Mouse (Mus musculus): ENCODE data around the gene Lpp. TPM values are rescaled to one million over a fixed set of nuclear protein-coding genes. Genes with fewer than 3 reads are reported as not detected.

The Lpp gene
- total RNA-seq, 2 experiments from 2014 or later: 32.5 to 60.6 TPM

DNA sequence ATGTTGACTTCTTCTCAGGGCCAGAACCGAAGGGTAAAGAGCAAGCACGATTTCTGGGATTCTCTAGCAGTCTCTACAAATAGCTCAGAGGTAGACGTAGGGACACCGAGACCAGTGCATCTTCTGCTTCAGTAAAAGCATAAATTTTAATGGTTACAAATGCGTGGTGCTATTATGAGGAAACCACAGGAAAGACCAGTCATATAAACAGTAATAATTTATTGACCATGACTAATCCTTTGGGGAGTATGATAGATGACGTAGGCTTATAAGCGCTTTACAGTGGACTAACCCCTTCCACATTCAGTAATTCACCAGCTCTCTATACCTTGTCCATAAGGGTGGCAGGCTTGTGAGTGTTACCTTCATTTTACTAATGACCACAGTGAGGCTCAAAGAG is 103.3 kb downstream of the Lpp start:
- no peak for DNase-seq (ENCODE audit: low spot score in 2 of 2)

DNA sequence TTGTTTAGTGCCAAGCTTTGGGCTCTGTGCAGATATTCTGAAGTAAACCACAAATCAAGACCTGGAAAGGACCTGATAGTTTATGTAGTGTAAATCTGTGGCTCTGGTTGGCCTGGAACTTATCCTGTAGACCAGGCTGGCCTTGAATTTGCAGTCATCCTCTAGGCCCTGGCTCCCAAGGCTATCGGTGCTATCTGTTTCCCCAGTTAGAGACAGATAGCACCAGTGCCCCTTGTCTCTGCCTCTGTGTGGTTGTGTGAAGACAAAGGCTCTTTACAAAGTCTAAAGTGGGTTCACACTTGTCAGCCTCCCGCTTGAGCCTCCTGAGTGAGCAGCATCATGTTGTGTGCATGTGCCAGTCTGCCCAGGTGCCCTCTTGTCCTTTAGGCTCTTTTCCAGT is 104.1 kb downstream of the Lpp start:
- no peak for DNase-seq (ENCODE audit: low spot score in 2 of 2)

DNA sequence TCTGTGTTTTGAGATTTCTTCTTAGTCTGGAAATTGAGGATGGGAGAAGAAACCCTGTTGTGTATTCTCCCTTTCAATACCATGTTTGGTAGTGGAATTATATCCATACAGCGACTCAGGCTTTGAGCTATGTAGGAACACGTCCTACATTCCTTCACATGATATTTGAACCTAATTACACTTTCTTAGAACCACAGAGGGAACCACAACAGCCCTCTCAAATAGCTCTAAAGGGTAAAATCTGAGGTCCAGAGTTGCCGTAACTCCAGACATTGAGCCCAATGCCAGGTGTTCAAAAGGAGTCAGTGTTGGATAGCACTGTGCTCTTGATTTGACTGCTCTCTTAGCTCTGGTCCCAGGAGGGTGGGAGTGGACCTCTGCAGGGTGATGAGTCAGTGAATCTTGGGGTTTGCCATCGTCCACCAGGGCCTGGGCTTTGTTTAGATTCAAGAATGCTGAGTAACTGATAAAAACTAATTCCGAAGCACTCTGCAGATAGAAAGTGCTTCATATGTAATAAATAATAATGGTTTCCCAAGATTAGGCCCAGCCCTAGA is 104.9 kb downstream of the Lpp start:
- DNase-seq (ENCODE audit: low spot score in 2 of 2): no peak

DNA sequence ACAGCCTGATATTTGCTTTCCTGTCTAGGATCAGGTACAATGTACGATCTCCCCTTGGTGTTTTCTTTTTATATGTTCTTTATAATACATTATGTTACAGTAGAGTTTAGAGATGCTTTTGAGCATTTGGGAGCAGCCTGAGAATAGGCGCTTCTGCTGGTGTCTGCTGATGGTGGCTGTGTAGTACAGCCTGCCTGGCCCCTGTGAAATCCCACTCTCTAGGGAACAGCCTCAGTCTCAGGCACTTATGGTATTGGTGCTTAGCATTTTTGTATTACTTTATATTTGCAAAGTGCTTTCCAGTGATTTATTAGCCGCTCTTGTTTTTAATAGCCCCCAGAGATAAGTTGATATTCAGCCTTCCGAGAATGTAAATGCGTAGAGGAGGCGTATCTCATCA is 107.9 kb downstream of the Lpp start:
- DNase-seq (ENCODE audit: low spot score in 2 of 2): no peak

DNA sequence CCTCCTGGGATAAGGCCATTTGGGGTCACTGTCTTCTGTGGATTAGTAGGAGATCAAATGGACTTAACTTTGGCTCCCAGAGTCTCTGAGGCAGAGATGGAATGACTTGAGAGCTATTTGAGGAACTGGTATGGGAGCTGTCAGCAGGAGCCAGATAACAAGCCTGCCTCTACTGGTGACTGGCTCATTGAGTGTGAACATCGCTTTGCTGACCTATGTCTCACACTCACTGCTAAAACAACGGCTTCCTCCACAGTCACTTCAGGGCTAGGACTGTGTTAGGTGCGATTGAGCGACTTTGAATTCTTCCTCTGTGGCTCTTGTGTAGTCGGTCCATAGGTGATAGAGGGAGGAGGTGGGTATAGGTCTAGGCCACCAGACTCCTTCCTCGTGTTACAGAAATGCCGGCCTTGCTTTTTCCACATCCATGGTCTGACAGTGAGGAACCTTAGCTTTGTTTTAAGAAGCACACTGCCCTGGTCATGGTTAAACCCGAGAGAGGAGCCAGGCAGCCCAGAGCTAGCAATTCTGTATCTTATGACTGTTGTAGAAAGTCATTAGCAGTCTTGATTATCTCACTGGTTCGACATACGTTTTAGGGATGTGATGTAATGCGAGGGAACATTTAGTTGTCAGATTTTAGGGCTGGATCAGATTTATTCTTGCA is 108.5 kb downstream of the Lpp start:
- no peak for DNase-seq (ENCODE audit: low spot score in 2 of 2)

DNA sequence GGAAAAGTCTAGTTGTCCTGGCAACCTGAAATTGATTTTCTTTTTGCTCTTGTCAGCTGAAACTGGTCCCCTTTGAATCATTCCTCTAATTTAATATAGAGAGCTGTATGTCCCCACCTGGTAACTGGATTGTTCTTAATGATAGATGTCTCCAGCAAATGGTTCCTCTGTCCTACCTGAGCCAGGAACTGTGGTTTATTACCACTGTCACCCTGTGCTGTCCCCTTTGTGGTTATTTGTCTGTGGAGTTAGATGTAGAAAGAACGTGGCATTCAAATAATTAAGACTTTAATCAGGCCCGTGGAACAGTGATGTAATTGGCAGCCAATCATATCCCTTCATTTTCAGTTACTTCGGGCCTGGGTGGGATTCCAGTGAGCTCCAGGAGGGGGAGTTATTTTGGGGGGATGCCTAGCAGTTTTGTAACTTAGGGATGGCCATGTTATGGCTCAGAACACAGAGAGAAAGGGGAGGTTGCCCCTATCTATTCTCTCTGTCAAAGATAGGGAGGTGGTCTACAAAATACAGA is 109.1 kb downstream of the Lpp start:
- DNase-seq (ENCODE audit: low spot score in 2 of 2): no peak

DNA sequence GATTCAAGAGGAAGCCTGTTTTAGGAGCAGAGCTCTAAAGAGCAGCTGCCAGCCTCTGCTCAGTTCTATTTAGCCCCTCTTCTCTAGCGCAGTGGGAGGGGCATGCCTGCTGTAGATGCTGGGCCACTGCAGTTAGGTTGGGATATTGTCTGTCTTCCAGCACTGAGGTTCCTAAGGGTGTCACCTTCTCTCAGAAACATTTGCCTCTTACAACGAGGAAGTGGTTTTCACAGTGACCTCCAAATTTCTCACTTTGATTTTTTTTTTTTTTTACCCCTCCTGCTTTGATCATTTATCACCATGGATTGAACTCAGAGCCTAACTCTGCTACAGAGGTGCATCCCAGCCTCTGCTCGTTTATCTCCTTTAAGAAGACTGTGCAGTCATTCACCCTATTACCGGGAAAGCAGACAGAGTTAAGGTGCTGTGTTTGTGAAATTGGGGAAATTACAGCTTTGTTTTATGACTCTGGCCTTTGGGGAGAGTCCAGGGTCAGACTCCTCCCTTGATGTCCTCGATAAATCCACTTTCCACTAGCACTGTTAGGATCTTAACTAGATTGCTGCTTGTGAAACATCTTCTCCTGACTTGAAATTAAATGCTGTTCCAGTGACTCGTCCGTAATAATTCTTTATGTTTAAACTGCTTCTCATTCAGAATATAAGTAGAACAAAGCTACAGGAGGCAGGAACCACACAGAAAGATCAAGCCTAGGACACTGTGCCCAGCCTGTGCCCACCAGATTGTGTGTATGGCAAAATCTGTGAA is 111.7 kb downstream of the Lpp start:
- no peak for DNase-seq (ENCODE audit: low spot score in 2 of 2)

DNA sequence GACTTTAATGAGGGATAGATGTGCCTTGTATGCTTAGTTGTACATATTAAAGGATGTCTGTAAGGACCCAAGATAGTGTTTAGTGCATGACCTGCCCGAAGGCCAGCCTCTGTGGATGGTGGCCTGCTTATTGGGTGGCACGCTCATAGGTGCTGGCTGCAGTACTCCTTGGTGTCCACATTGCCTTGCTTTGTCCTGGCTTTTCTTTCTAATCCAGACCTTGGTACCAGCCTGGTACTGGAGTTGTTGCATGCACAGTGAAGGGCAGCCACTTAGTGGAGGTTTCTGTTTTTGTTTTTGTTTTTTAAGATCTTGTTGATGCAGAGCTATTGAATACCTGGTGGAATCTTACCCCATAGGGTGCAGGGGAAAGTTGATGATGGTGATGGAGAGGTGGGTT is 112.9 kb downstream of the Lpp start:
- no peak for DNase-seq (ENCODE audit: low spot score in 2 of 2)

DNA sequence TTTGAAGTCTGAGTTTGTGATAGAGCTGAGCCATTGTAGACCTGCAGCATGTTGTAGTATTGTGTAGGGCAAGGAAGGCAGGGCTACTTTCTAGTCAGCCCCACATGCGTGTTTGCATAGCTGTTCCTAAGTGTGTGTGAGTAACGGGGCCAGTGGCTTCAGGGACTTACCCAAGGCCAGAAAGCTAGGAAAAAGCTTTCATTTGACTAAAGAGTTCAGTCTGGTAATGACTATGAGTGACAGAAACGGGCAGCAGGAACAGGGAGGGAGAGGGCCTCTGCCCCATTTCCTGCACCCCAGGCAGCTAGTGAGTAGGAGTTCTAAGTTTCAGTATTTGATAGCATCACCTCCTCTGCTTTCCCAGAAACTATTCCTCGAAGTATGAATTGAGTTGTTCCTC is 113.4 kb downstream of the Lpp start:
- no peak for DNase-seq (ENCODE audit: low spot score in 2 of 2)

DNA sequence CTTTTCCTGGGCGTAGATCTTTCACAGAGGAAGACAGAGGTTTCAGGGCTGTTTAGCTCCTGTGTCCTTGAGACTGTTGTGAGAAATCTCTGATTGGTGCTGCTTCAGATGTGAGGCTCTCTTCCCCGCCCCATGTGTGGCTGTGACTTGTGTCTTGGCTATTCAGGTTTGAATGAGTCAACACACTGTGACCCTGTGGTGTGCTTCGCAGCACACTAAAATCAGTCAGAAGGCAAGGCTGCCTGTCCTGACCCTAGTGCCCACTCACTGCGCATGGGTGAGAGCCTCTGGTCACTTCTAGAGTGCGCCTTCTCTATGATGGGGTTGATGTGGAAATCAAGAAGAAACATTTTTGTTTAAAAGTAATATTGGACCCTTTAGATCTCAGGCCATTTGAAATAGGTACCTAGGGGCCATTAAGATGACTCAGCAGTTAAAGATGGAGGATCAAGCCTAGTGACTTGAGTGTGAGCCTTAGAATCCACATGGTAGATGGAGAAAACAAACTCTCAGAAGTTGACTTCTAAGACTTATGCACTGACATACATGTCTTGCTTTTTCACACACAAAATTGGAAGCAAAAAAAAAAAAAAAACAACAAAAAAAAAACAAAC is 114.7 kb downstream of the Lpp start:
- DNase-seq (ENCODE audit: low spot score in 2 of 2): no peak

DNA sequence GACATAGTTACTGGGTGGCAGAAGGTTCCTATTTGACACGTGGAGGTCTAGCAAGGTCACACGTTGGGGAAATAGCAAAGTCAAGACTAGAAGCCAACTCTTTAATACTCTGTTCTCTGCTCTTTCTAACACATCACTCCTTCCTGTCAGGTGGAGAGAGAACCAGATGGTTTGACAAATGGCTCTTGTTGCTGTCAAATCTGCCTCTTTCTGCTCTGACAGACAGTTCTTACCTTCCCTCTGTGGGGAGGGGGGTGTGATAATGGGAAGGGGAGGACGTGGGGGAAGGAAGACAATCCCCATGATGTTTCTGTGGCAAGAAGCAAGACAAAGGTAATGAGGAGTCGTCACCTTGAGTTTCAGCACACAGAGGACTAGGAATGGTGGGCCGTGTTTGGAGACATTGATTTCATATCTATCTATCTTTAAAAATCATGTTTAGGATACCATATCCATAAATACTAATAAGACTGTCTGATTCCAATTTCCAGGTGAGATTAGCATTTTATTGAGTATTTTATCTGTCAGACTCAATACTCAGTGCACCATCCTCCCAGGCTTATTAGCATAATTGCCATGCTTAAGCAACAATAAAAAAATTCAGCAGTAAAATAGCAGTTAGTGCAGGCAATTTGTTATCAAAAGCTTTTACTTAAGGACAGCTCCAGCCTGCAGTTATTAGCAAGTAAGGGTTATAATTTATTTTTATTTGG is 115.9 kb downstream of the Lpp start:
- DNase-seq (ENCODE audit: low spot score in 2 of 2): no peak

DNA sequence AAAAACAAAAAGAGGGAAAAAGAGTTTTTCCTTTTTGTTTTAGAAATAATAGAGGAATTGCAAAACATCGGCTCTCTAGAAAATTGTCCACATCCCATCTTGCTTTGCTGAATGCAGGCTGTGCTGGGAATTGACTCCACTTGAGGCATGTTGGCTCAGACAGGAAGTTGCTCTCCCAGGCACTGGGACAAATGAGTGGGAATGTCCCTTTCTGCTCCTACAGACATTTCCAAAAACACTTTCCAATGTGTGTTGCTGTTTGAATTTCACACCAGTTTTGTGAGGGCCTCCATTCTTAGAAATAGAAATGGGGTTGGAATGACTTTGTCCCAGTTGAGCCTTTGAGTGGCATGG is 116.5 kb downstream of the Lpp start:
- DNase-seq (ENCODE audit: low spot score in 2 of 2): no peak

DNA sequence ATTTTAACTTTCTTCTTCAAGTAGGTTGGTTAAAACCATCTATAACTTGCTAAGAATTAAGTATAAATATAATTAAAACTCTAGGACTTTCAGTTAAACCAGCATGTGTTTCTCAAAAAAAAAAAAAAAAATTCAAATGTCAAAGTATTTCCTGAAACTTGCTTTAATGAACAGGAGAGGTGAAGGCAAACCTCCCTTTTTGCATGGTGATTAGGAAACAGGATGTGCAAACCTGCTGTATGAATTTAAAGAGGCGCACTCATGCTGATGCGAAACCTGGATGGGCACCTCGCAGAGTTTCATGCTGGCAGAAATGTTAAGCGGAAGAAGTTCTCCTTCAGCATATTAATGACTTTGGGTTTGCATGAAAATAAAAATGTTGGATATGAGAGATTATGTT is 119.9 kb downstream of the Lpp start:
- no peak for DNase-seq (ENCODE audit: low spot score in 2 of 2)

DNA sequence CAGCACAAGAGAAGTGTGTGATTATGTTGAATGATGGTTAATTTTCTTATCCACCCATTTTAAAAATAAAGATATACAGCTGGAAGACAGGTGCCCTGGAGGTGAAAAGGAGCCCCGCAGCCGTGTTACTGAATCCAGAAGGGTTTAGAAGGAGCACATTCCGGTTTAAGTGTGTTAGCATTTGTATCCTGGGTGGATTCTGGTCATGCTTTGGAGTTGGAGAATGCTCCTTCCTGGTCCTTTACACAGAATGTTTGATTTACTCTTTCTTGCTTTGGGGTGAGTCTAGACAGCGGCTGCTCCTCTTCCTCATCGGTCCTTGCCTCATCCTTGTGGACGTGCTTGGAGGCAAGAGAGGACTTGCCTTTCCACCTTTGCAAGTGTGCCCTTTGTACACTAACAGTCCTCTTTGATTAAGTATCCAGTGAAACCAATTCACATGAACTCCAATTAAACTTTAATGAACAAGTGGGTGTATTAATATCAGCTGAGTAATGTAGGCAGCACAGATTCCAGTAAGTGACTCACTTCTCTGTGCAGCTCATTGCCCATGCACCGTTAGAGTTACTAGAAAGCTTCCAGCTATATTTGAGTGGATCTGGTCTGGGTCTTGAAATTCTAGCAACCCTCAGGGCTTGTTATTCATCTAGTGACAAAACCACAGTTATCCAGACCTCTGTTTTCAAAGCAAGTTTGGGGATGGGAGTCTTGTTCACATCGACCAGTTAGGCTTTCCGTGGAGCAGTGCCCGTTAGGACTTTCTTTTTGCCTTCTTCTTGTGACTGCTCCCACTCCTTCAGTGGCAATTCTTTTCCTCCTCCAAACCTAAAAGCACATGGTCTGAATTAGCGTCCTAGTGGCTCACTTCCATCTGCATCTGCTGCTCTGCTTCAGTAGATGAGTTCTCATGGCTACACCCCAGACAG is 121.8 kb downstream of the Lpp start:
- no peak for DNase-seq (ENCODE audit: low spot score in 2 of 2)

DNA sequence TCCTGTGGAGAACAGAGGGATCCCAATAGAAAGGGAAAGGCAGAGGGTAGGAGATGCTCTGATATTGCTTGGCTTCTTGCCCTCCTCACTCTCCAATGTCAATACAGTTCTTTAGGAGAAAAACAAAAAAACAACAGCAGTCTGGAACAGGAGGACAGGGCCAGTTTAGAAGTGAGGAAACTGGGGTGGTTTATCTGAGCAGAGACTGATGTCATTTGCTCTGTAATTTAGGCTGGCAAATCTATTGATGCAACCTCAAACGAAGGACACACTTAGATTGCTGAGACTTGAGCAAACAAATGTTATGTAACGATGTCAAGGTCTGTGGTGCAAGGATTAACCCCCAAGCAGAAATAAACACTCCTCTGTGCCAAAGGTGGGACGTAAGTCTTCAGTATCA is 123.7 kb downstream of the Lpp start:
- DNase-seq (ENCODE audit: low spot score in 2 of 2): no peak

DNA sequence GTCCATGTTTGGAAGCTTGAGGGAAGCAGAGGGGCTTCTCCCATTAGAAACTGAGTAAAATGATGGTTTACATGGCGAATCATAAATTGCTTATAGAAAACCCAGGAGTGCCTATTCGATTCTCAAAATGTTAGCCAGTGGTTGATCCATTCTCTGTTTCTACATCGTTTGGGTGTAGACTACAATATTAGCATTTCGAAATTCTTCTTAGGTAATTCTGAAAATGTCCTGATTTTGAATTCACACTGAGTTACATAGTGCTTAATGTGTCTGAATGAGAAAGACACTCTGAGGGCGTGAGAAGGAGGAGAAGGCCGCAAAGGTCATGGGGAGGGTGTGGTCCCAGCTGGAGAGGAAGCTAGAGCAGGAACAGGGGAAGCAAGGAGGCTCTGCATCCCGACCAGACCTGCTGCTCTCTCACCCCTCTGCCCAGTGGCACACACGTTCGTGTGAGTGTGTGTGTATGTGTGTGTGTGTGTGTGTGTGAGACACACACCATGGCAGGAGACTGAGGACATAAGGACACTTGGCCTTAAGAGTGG is 124.3 kb downstream of the Lpp start:
- DNase-seq (ENCODE audit: low spot score in 2 of 2): no peak

DNA sequence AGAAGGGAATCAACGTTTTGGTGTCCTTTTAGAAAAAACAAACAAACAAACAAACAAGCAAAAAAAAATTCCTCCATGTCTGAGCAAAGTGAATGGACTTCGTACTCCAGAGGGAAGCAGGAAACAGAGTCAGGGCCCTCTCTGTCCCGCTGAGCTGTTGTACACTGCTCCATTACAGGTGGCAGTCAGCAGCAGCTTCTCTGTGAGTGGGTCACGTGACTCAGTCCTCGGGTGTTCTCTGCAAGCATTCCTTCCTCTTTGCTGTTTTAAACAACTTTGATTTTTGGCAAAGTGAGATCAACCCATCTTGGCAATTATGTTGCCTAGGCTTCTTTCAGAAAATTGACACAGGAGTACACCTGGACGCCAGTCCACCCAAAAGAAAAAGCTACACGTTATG is 125.5 kb downstream of the Lpp start:
- no peak for DNase-seq (ENCODE audit: low spot score in 2 of 2)

DNA sequence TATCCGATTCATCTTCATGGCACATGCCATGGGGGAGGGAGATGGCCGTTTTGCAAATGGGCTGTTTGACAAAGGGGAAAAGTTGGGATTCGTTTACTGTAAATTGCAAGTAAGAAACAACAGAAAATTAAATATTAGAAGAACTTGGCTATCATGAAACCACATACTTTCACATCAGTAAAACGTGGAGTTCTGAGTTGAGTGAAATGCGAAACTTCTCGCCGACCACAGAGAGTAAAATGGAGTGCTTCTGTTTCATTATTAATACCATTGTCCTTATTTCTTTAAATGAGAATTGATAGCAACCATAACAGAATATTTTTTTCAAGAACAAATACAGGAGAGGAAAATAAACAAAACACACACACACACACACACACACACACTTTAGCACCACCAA is 133.9 kb downstream of the Lpp start:
- DNase-seq (ENCODE audit: low spot score in 2 of 2): no peak

DNA sequence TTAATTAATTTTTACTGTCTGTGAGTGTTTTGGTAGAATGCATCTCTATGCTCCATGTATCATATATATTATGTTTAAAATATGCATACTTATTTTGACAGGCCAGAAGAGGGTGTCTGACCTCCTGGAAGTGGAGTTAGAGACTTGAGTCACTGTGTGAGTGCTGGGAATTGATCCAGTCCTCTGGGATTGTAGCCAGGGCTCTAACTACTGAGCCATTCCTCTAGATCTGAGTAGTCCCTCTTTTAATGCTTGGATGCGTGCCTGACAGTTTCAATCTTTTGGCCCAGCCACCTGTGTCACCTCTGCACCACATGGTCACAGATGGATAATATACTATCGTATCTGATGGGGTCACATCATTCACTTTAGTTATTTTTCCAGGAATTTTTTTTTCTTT is 138.4 kb downstream of the Lpp start:
- DNase-seq (ENCODE audit: low spot score in 2 of 2): no peak

DNA sequence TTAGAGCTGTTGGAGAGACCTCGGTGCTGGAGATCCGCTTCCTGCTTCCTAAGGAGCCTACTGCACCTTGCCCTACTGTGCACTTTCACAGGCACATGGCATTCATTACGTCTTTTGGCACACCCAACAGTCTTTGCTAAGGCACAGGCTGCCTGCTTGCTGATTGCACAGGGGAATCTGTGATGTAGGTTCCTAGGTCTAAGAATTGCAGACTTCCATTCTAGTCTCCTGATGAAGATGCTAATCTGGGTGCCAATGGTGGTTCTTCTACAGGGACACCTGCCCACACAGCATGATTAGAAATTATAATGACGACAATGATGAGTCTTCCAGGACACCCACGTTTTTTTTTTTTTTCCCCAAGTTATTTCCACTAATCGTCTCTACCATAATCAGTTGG is 141.9 kb downstream of the Lpp start:
- no peak for DNase-seq (ENCODE audit: low spot score in 2 of 2)
